Mouse (Mus musculus): ENCODE measurements around the gene Prss30.

Prss30 gene

GRCm38 (mm10) chr17:23980297-23980909 lies at the start of gene Prss30:
Gene Prss30, minus strand, starts transcription at chr17:23980566.
- no peak for DNase-seq

DNA sequence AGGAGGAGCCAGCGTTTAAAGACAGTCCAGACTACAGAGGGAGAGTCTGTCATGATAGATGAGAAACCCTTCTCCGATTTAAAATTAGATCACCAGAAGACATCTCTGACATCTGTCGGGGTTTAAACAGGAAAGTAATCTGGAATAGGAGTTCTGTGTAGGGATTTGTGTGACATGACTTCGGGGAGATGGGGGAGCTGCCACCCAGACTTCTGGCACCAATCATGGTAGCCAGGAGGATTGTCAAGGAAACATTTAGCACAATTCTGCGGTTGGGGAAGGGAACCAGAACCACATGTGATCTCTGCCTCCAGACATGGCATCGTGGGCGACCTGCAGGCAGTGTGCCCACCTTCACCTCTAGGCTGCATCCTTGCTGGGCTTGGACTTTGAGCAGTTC lies 49.1 kb upstream of the Prss30 start:
- DNase-seq = no peak

DNA sequence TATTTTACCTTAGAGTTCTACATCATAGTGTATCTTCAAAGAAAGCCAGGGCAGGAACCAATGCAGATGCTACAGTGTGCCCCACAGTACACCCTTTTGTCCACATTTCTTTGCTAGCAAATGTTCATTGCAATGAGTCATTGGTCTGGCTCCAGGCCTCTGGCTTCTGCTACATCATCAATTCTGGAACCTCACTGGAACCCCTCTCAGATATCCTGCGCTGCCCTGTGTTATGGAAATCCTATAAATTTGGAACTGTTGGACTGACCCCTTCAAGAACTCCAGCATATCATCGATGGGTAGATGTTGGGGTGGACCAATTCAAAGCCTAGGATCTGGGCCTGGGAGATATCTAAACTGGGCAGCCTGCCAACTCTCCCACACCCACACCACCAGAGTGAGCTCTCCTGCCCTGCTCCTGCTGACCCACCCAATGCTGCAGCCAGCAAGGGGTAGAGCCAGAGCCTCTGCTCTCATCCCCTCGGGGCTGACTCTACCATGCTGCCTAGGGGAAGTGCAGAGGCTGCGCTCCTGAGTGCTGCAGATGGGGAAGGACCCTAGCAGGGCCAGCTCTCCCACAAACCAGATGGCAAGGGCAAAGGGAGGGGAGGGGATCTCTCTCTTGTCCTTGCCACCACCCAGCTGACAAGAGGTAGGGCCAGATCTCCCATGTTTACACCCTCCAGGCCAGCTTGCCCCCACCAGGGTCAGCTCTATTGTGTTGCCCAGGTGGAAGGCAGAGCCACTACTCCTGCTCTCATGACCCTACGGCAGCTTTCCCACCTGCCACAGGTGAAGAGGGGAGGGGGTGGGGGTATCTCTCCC lies 41.2 kb upstream of the Prss30 start:
- DNase-seq = no peak

DNA sequence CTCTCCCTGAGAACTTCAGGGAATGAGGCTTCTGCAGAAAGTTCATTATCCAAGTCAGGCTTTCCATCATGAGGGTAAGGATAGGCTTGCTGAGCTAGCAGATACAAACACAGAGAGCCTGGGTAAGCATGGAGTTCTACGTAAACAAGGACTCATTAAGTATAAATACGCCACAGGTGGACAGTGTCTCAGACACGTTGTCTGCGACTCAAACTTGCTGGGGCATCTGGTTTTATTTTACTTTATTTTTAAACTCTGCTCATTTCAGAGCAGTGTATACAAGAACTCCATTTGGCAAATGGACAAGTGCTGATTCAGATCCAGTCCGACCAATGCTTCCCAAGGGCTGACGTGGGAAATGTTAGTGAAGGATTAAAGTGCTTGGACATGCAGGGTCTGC lies 40.3 kb upstream of the Prss30 start:
- no peak for DNase-seq

GRCm38 (mm10) chr17:24015727-24016126 lies 35.4 kb upstream of the Prss30 start:
- no peak for DNase-seq

GRCm38 (mm10) chr17:24014433-24014965 lies 34.1 kb upstream of the Prss30 start:
- no peak for DNase-seq

- no peak for DNase-seq
Measured at GRCm38 (mm10) chr17:24012921-24013320, 32.6 kb upstream of the Prss30 start.

DNA sequence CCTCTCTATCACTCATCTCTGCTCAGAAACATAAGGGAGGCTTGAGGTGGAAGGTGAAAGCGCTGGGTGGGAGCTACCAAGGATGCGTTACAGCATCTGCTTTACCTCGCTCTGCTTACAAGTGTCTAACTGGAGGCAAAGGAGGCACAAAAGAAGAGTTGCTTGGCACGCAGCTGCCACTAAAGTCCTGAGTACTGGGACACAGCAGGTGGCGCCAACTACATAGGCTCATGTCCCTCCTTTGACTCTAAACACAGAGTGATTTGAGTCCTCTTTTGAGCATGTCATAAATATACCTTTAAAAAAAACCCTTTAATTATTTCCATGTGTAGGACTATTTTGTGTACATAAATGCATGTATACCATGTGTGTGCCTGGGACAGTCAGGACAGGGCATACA lies 29.3 kb upstream of the Prss30 start:
- DNase-seq = no peak

DNA sequence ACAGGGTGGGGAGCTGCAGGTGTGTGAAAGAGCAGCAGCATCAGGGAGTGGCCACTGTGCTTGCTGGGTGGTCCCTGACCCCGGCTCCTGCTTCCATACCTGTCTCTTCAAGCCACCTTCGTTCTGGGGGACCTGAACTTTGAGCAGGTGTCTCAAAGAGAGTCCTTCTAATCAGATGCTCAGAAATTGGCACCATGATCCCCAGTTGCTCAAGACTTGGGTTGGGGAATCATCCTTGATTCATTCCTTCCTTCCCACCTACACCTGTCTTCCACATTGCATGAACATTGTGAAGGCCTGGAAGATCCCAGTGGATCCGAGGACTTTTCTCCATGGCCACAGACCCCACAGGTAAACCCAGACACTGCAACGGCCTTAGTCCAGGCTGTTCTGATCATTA lies 27.7 kb upstream of the Prss30 start:
- no peak for DNase-seq

DNA sequence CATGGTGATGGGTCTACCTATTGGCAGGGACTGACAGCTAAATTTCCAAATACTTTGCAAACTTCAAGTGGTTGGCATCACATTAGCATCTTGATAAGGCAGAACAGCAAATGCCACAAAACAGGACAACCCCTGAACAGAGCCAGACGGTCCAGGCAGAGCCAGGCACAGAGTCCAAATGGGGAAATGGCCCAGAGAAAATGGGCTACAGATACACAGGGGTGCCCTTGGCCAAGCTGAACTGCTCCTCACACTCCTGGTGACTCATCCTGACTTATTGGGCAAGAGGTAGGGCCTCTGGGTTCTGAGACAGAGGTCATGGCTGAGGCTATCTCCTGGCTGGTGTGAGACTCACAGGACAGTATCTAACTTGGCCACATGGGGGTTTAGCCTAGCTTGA lies 27.0 kb upstream of the Prss30 start:
- DNase-seq = no peak

DNA sequence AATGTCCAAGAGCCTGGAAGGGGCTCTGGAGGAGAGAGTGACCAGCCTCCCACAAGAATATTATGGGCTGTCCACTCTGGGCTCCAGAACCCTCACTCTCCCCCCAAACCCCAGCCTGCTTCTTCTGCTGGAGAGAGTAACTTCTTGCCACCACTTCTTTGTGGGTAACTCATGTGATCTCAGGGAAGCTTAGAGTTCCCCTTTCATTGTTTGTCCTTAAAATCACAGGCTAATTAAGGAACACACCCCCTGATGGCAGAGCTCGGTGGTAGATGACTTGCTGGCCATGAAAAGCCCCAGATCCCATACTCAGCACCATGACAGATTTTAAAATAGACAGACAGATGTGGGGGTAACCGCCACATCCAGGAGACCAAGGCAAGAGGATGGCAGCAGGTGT lies 26.6 kb upstream of the Prss30 start:
- DNase-seq = no peak

DNA sequence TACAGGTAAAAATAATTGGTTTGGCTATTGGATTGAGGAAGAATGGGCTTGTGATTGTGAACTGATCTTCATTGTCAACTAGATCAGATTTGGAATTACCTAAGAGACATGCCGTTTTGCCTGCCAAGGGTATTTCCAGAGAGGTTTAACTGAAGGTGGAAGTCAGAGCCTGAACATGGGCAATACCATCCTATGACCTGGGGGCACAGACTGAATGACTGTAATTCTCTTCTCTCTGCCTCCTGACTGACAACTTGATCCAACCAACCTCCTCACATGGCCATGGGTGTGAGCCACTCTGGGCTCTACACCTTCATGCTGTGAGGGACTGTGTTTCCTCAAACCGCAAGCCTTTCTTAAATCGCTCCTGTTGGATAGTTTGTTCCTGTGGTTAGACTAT lies 24.7 kb upstream of the Prss30 start:
- no peak for DNase-seq

DNA sequence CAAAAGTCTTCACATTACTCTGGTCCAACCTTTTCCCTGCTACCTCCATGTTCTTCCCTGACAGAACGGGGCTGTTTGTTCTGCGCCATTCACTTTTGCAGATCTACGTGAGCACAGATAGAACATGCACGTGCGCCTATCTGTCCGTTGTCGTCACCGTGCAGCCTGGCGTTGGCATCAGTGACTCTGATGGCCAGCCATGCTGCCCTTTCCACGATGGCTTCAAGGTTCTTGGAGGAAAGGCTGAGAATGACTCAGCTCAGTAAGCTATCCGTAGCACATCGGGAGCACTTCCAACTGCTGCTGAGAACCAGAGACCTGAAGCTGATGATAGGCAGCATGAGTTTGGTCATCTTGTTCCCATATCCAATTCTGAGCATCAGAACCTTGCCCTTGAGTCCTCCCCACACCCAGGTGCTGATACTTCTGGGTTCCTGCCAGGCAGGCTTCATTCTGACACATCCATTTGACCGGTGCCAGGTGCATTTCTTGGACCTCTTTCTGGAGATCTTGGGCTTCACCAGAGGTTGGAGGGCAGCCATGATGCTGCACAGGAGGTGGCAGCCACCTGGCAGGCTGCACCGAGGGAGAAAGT lies 23.8 kb upstream of the Prss30 start:
- DNase-seq = no peak

DNA sequence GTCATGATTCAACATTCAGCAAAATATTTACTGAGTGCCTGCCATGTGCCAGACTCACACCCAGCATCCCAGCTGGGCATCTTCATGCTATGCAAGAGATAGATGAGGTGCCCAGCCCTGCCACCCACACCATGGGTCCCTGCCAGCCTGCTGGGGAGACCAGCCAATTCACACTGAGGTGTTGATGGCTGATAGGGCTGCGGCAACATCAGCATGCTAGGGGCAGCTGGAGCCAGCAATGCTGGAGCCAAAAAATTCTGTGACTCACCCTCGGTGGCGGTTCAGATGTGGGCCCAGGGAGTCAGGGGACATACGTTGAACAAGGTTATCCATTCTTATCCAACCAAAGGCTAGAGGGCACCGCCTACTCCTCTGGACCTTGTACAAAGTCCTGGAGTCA lies 20.0 kb upstream of the Prss30 start:
- DNase-seq = no peak

GRCm38 (mm10) chr17:23998383-23998782 lies 18.0 kb upstream of the Prss30 start:
- DNase-seq = no peak

GRCm38 (mm10) chr17:23997901-23998300 lies 17.5 kb upstream of the Prss30 start, which contains the start of gene Prss22:
Gene Prss22, minus strand, starts transcription at chr17:23998100.
- DNase-seq = no peak

- no peak for DNase-seq
Measured at GRCm38 (mm10) chr17:23995421-23995820, 15.1 kb upstream of the Prss30 start.

DNA sequence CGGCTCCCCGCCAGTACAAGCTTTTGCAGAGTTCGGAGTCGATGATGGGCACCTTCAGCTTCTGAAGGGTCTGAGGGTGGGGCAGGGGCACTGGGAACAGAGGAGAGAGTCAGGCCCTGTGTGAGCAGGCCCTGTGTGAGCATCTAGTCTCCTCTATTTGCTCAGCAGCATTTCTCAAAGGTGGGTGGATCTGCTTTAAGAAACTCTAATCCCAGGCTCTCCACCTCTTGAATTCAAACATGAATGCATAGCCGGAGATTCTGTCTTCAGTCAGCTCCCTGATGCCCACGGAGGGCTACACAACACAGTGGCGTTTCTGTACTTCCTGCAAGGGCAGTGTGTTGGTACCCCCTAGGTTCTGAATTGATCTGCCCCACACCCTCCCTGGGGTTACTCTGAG lies 14.3 kb upstream of the Prss30 start:
- no peak for DNase-seq

DNA sequence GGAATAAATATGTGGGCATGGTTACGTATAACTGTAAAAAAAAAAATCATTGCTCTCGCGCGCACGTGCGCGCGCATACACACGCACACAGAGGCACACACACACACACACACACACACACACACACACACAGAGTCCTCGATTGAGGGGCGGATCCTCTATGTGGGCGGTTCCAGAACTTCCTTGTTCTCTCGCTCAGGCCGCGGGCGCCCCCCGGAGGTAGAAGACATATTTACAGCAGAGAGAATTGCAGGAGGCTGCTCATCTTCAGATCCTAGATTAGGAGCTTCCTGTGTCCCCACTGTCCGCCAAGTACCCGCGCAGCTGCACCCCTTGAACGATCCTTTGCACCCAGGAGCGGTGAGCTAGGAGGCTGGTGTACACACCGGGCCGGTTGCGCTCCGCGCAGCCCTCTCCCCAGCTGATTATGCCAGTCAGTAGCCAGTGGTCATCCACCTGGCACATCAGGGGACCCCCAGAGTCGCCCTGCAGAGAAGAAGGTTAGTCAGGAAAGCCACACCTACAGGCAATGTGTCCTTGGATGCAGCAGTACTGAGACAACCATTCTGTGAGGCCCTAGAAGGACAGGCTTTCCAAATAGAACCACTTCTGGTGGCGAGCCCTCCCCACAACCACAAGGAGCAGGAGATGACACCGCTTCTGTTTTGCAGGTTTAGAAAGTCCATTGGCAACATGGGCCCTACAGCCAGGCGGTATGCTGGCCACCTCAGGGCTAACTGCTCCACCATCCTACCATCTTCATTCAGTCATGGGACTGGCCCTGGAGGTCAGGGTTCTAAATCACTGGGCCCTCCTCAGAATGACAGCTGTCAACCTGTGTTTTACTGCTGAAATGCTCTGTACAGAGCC lies 13.4 kb upstream of the Prss30 start:
- DNase-seq = peak; percentile 87

DNA sequence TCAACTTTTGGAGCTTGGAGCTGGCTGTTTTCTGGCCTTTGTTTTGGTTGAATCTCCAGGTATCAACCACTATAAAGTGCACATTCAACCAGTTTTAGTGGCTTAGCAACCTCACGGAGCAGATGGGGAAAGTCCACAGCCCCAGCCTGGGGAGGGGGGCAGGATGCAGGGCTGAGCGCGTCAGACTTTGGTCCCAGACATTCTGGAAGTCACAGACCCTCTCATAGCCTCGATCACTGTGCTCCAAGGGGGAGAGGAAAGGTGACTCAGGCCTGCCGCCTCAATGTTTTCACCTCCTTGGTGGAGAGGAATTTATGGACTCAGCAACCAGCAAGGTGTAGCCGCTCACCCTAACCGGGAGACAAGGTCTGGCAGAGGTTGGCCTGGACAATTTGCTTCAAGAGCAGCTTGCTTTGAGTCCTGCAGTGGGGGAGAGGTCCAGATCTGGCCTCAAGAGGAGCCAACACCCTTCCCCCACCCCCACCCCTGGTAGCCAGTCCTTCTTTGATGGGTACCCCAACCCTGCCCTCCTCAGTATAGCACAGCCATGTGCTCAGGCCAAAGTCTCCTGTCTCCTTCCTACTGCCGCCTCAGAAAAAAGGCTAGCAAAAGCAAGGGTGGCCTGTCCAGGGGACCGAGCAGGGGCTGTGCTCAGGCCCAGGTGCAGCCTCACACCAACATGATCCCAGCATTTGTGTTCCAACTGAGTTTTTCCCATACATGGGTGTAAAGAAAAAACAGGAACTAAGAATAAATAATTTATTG lies 12.6 kb upstream of the Prss30 start:
- DNase-seq = peak; percentile 80

GRCm38 (mm10) chr17:23989802-23990201 lies 9.4 kb upstream of the Prss30 start:
- no peak for DNase-seq

- DNase-seq = no peak
Measured at GRCm38 (mm10) chr17:23984989-23985388, 4.6 kb upstream of the Prss30 start.

Measured in kidney, adult 11 months (tissue).